9 mouse cellular contexts compared by ENCODE assay signal in genomic region chr4:122998537-122999262, GRCm38 (mm10). TPM values are rescaled to one million over a fixed set of nuclear protein-coding genes. Genes with fewer than 3 reads are reported as not detected.
DNase-seq lines count a peak whose midpoint lies in the region; ATAC-seq and TF ChIP-seq lines count a peak whose summit lies in the region.
"Had no signal": no experiment of that assay in that cellular context is flagged by ENCODE, and none has a peak within 500 bp of the region (broad histone marks: within the 10 kb centered on the region; RNA-seq: fewer than 3 reads in every experiment).

No protein-coding gene starts in this region.

- H3K4me1 ChIP-seq in forebrain, postnatal 0 days (ENCODE audit: insufficient read depth), result peaks cover 22% of the 10 kb centered on the region

- peak overlapping the region; percentile 54 for H3K27ac ChIP-seq in forebrain, postnatal 0 days (ENCODE audit: low read depth, low read length)
- H3K27ac ChIP-seq: macrophage had no signal

- peak overlapping the region; percentile 90 for H3K4me3 ChIP-seq in forebrain, postnatal 0 days (ENCODE audit: low read depth, low read length)

- 4% methylated on average over 12 of the region's 12 CpGs for WGBS in forebrain, postnatal 0 days

- DNase-seq in cerebellum, postnatal 10 days, result peak; percentile 89 to 90
- DNase-seq in cerebellum, adult 9-10 months, result no peak
- DNase-seq in ES-CJ7 (ENCODE audit: low read depth, low spot score), result peak; percentile 76
- peak; percentile 87 for DNase-seq in forebrain, postnatal 0 days
- peak; percentile 92 for DNase-seq in mesoderm, embryonic 11.5 days (ENCODE audit: low read depth, low spot score)
- DNase-seq in gastrocnemius, postnatal 25 days, result no peak
- DNase-seq in heart, adult 9 months (ENCODE audit: low spot score in 2 of 2), result no peak
- DNase-seq in thymus, postnatal 4 days, result no peak

- H3K4me2 ChIP-seq in forebrain, postnatal 0 days (ENCODE audit: low read depth), result peak overlapping the region; percentile 69

- H3K27me3 ChIP-seq in forebrain, postnatal 0 days (ENCODE audit: insufficient read depth, low read length), result no peaks in the 10 kb centered on the region

- peaks cover 16% of the 10 kb centered on the region for H3K36me3 ChIP-seq in forebrain, postnatal 0 days (ENCODE audit: insufficient read depth)

- no peak for TF ChIP-seq CTCF in forebrain, postnatal 0 days (IDR thresholded peaks at IDR 0.05; ENCODE audit: low read depth)

- peak overlapping the region; percentile 49 for H3K9ac ChIP-seq in forebrain, postnatal 0 days

- H3K9me3 ChIP-seq in forebrain, postnatal 0 days (ENCODE audit: low read length), result no peaks in the 10 kb centered on the region

- peak; percentile 62 for ATAC-seq in forebrain, postnatal 0 days

RNA-seq across cellular contexts. Expression of gene Mycl, which starts 3.2 kb away (rescaled TPM):
- 106 and 113 TPM in 2 replicates for total RNA-seq in forebrain, postnatal 0 days (2014; rRNA removed)
- polyA plus RNA-seq in forebrain, postnatal 0 days (2015; fragmentation: Nextera tagmentation; extraction: Ambion mirVana), result 65.9 and 67.6 TPM in 2 replicates
- total RNA-seq in gastrocnemius, postnatal 25 days (2021), result under 1 TPM; 0.46 to 0.62 TPM

RNA-seq across cellular contexts. Expression of gene Trit1, which starts 17.7 kb away (rescaled TPM):
- total RNA-seq in forebrain, postnatal 0 days (2014; rRNA removed), result 22.8 and 23.7 TPM in 2 replicates
- polyA plus RNA-seq in forebrain, postnatal 0 days (2015; fragmentation: Nextera tagmentation; extraction: Ambion mirVana), result 20.4 and 22.1 TPM in 2 replicates
- 1 to 10 TPM; 6.7 to 7.6 TPM for total RNA-seq in gastrocnemius, postnatal 25 days (2021)

RNA-seq across cellular contexts. Expression of gene Mfsd2a, which starts 37.7 kb away (rescaled TPM):
- total RNA-seq in forebrain, postnatal 0 days (2014; rRNA removed), result 34.7 and 40.7 TPM in 2 replicates
- 30.6 and 33.4 TPM in 2 replicates for polyA plus RNA-seq in forebrain, postnatal 0 days (2015; fragmentation: Nextera tagmentation; extraction: Ambion mirVana)
- total RNA-seq in gastrocnemius, postnatal 25 days (2021), result under 1 TPM; 0.24 to 0.26 TPM
- polyA plus RNA-seq: macrophage had no signal

Comparison
In these comparisons a context has a peak if more than half of its experiments do, and no peak if none do; other contexts are left out.
1. DNase-seq: peak in cerebellum, postnatal 10 days (2 of 2), ES-CJ7 (single experiment), forebrain, postnatal 0 days (single experiment) and mesoderm, embryonic 11.5 days (single experiment); none in cerebellum, adult 9-10 months (single experiment), gastrocnemius, postnatal 25 days (single experiment), heart, adult 9 months (0 of 2) and thymus, postnatal 4 days (single experiment).
2. RNA of gene Mycl, which starts 3.2 kb away (total RNA-seq): 106 to 113 TPM in forebrain, postnatal 0 days; 0.46 to 0.62 TPM in gastrocnemius, postnatal 25 days; every median in the first group is over 10 times any median in the second.
3. RNA of gene Mfsd2a, which starts 37.7 kb away (total RNA-seq): 34.7 to 40.7 TPM in forebrain, postnatal 0 days; 0.24 to 0.26 TPM in gastrocnemius, postnatal 25 days; every median in the first group is over 10 times any median in the second.